Mouse (Mus musculus) heart, adult 2 months (tissue): ENCODE measurements around the gene Sc5d. TPM values are rescaled to one million over a fixed set of nuclear protein-coding genes. Genes with fewer than 3 reads are reported as not detected.

Source experiments
- DNase-seq, 2 experiments: peaks; one replicate each; pipeline ENCODE4 v3.0.0; 2021
- H3K27ac ChIP-seq: fragments of 200-600 bp; 2 replicates; pipeline ENCODE4 v1.8.1; 2022
- H3K27me3 ChIP-seq: fragments of 200-500 bp; 2 replicates; pipeline ENCODE4 v1.6.1; 2012; ENCODE audit warnings: mild to moderate bottlenecking, low read length, inconsistent platforms, mixed read lengths; ENCODE audit not compliant: control insufficient read depth, insufficient read depth
- H3K36me3 ChIP-seq: fragments of 200-500 bp; 2 replicates; pipeline ENCODE4 v1.6.1; 2012; ENCODE audit warnings: low read length, inconsistent platforms; ENCODE audit not compliant: control insufficient read depth, insufficient read depth
- H3K4me1 ChIP-seq: fragments of 200-500 bp; 2 replicates; pipeline ENCODE4 v1.6.1; 2011; ENCODE audit warnings: low read length; ENCODE audit not compliant: control insufficient read depth, insufficient read depth
- H3K4me3 ChIP-seq: fragments of 200-600 bp; 2 replicates; pipeline ENCODE4 v1.8.1; 2022
- H3K79me2 ChIP-seq: fragments of 200-500 bp; replicated peaks from 2 replicates; pipeline ENCODE4 v1.6.1; 2012; ENCODE audit warnings: mild to moderate bottlenecking, inconsistent platforms, low read length, moderate library complexity, mixed read lengths; ENCODE audit not compliant: control insufficient read depth, insufficient read depth
- H3K9ac ChIP-seq: fragments of 200-500 bp; 2 replicates; pipeline ENCODE4 v1.6.1; 2012; ENCODE audit warnings: low read depth, mild to moderate bottlenecking, control low read depth, inconsistent platforms, low read length, mixed read lengths
- CTCF ChIP-seq: fragments of 200-600 bp; IDR thresholded peaks from 2 replicates; pipeline ENCODE4 v1.8.1; 2022; ENCODE audit warnings: antibody characterized with exemption, mild to moderate bottlenecking, moderate library complexity
- EP300 ChIP-seq: fragments of 200-500 bp; IDR thresholded peaks from 2 replicates; pipeline ENCODE4 v1.6.1; 2011; ENCODE audit warnings: low read depth, low read length, control low read depth; ENCODE audit not compliant: insufficient read depth
- POLR2A ChIP-seq: fragments of 200-500 bp; IDR thresholded peaks from 2 replicates; pipeline ENCODE4 v1.6.1; 2011; ENCODE audit warnings: mild to moderate bottlenecking, low read depth, low read length, control low read depth; ENCODE audit not compliant: insufficient read depth
- WGBS: fragments of 180-500 bp; shearing (Covaris S2); methylation state at CpG from one replicate; pipeline ENCODE4 v1.1.7; 2018; 5-methylcytosine and 5-hydroxymethylcytosine counted together
- intact Hi-C: fragments of 180-260 bp; cut with DNase I; formaldehyde crosslinking; loops from one replicate; pipeline ENCODE4 v1.15.1; 2025
- polyA plus RNA-seq: library from polyadenylated mRNA; depleted of rRNA; stranded (reverse); fragments of >200 nt; gene quantifications from 2 replicates; pipeline ENCODE4 v1.2.3, GENCODE M21; 2012
- total RNA-seq, 2 experiments: library from RNA; stranded (reverse); gene quantifications; 2 replicates each; pipeline ENCODE4 v1.2.3; 2021

The Sc5d gene
- total and polyA plus RNA-seq, 3 experiments = 15.8 to 24.3 (median 19.1) TPM

DNA sequence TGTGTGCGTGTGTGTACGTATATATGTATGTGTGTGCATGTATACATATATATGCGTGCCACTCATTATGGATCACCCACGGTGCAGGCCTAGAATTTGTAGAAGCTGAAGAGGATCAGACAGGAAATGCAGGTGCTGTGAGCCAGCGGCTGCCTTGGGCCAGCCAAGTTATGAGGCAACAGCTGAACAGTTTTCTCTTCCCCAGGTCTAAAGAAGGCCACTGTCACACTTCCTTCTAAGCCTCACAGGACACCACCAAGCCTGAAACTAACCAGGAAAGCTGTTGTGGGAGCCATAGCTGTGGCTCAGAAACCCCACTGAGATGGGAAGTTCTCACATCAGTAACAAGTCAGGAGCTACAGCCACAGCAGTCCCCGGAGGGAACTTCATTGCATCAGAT lies 17.4 kb downstream of the Sc5d start:
- H3K9ac ChIP-seq = no peak overlapping the region
- no peak for DNase-seq
- no peak for TF ChIP-seq CTCF
- TF ChIP-seq POLR2A = no peak
- TF ChIP-seq EP300 = no peak
- H3K4me1 ChIP-seq = no peaks in the 10 kb centered on the region
- intact Hi-C loops = no loop called here
- H3K79me2 ChIP-seq = no peaks in the 10 kb centered on the region
- WGBS = 75% methylated on average over 6 of the region's 6 CpGs
- no peaks in the 10 kb centered on the region for H3K36me3 ChIP-seq
- no peak overlapping the region for H3K4me3 ChIP-seq
- H3K27ac ChIP-seq = no peak overlapping the region
- H3K27me3 ChIP-seq = no peaks in the 10 kb centered on the region

- H3K79me2 ChIP-seq = no peaks in the 10 kb centered on the region
- peaks cover 2% of the 10 kb centered on the region; the same call in 1 of the 2 replicates for H3K4me1 ChIP-seq
- H3K27ac ChIP-seq = no peak overlapping the region
- no peaks in the 10 kb centered on the region for H3K27me3 ChIP-seq
- 61% methylated on average over 5 of the region's 5 CpGs for WGBS
- no peak for TF ChIP-seq CTCF
- no peak for TF ChIP-seq EP300
- no peak for TF ChIP-seq POLR2A
- H3K4me3 ChIP-seq = no peak overlapping the region
- no peaks in the 10 kb centered on the region for H3K36me3 ChIP-seq
- intact Hi-C loops = no loop called here
- H3K9ac ChIP-seq = no peak overlapping the region
- DNase-seq = no peak
Observed at GRCm38 (mm10) chr9:42244173-42244572, 19.9 kb downstream of the Sc5d start.

DNA sequence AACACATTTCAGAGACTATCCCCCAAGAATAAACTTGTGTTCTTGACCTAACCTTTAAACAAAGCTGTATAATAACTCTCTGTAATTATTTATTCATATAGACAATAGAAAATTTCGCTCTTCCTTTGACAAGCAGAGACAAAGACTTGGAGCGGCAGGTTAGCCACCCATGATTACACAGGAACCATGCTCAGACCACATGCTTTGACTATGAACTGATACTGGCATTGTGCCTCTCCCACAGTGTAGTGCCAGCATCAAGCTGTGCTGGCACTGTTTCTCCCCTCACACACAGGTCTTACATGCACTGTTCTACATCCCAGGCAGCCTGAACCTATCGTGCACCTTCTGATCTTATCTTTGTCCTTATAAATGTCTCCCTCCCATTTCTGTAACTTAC lies 23.0 kb downstream of the Sc5d start:
- no peak overlapping the region for H3K27ac ChIP-seq
- 81% methylated on average over 3 of the region's 3 CpGs for WGBS
- DNase-seq = no peak
- H3K4me3 ChIP-seq = no peak overlapping the region
- no peaks in the 10 kb centered on the region for H3K79me2 ChIP-seq
- no peak overlapping the region for H3K9ac ChIP-seq
- H3K36me3 ChIP-seq = no peaks in the 10 kb centered on the region
- intact Hi-C loops = no loop called here
- H3K27me3 ChIP-seq = no peaks in the 10 kb centered on the region
- H3K4me1 ChIP-seq = peaks cover 2% of the 10 kb centered on the region; the same call in 1 of the 2 replicates
- TF ChIP-seq POLR2A = no peak
- TF ChIP-seq CTCF = no peak
- no peak for TF ChIP-seq EP300

- H3K36me3 ChIP-seq = no peaks in the 10 kb centered on the region
- no peaks in the 10 kb centered on the region for H3K27me3 ChIP-seq
- no peak overlapping the region for H3K27ac ChIP-seq
- peaks cover 2% of the 10 kb centered on the region; the same call in 1 of the 2 replicates for H3K4me1 ChIP-seq
- no peak overlapping the region for H3K9ac ChIP-seq
- intact Hi-C loops = loop anchor here (1.0 kb wide), 1 partner anchor 241 kb away; no protein-coding TSS in a partner anchor
- peak; percentile 37 for DNase-seq
- no peaks in the 10 kb centered on the region for H3K79me2 ChIP-seq
- 25% methylated on average over 11 of the region's 11 CpGs for WGBS
- no peak overlapping the region for H3K4me3 ChIP-seq
- TF ChIP-seq EP300 (0 out of 2 replicates have a peak, but pooled peaks have one; percentile 29), CTCF (peak; percentile 81), POLR2A (no peak)
Observed at GRCm38 (mm10) chr9:42240583-42240992, 23.5 kb downstream of the Sc5d start.

DNA sequence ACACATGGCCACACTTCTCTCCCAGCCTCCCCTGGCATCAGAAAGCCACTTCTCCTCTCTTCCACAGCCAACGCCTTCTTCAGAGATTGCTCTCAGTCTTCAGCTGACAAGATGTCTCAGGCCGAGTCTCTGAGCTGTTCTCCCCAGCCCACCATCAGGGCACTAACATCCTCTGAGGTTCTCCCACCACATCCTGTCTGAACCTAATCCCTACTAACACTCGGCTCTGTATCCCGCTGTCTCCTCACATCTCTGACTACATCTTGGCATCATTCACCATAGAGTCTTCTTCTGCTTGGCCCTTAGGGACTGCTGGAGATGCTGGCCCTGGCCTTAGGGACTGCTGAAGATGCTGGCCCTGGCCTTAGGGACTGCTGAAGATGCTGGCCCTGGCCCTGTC lies 25.2 kb downstream of the Sc5d start:
- DNase-seq = no peak
- Histone ChIP-seq H3K9ac (no peak overlapping the region), H3K27me3 (no peaks in the 10 kb centered on the region), H3K79me2 (no peaks in the 10 kb centered on the region), H3K4me3 (no peak overlapping the region), H3K36me3 (no peaks in the 10 kb centered on the region), H3K4me1 (peaks cover 2% of the 10 kb centered on the region; the same call in 1 of the 2 replicates), H3K27ac (no peak overlapping the region)
- intact Hi-C loops = loop anchor here (2.0 kb wide), 1 partner anchor 112 kb away; no protein-coding TSS in a partner anchor
- TF ChIP-seq POLR2A (no peak), EP300 (no peak), CTCF (no peak)
- WGBS = 68% methylated on average over 4 of the region's 4 CpGs

DNA sequence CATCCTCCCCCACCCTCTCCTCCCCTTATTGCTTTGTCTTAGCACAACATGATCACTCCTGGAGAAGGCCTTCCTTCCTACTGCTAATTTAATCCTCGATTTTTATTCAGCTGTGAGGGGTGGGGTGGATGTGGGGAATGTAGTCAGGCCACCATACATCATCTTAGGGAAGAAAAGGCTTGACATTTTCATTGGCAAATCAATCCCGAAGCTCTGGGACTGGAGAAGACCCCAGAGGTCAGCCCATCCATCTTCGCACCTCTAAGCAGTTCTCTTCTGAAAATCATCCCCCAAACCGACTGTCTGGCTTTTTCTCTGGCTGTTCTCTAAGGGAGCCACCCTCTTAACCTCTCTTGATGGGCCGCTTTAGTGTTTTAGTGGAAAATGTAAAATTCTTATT lies 32.9 kb downstream of the Sc5d start:
- WGBS = 75% methylated on average over 5 of the region's 5 CpGs
- Histone ChIP-seq H3K79me2 (no peaks in the 10 kb centered on the region), H3K9ac (no peak overlapping the region), H3K4me3 (no peak overlapping the region), H3K36me3 (no peaks in the 10 kb centered on the region), H3K27me3 (no peaks in the 10 kb centered on the region), H3K4me1 (no peaks in the 10 kb centered on the region), H3K27ac (no peak overlapping the region)
- intact Hi-C loops = no loop called here
- no peak for DNase-seq
- TF ChIP-seq POLR2A (no peak), CTCF (no peak), EP300 (no peak)
